Comparison of ENCODE assay signal across 17 mouse cellular contexts in genomic region chr7:119835996-119836777, GRCm38 (mm10). TPM values are rescaled to one million over a fixed set of nuclear protein-coding genes. Genes with fewer than 3 reads are reported as not detected.
DNase-seq lines count a peak whose midpoint lies in the region; ATAC-seq and TF ChIP-seq lines count a peak whose summit lies in the region.
"Had no signal": no experiment of that assay in that cellular context is flagged by ENCODE, and none has a peak within 500 bp of the region (broad histone marks: within the 10 kb centered on the region; RNA-seq: fewer than 3 reads in every experiment).

No protein-coding gene starts in this region.

- H3K9me3 ChIP-seq in midbrain, embryonic 16.5 days (replicated peaks; ENCODE audit: control insufficient read depth, low read length, poor library complexity, severe bottlenecking), result no peaks in the 10 kb centered on the region
- H3K9me3 ChIP-seq: forebrain, embryonic 10.5 days; neural tube, embryonic 15.5 days had no signal

- no peak overlapping the region for H3K4me3 ChIP-seq in thymus, adult 2 months (ENCODE audit: control insufficient read depth, insufficient read depth, low read length)
- no peak overlapping the region for H3K4me3 ChIP-seq in midbrain, embryonic 16.5 days (ENCODE audit: low read depth, low read length)
- H3K4me3 ChIP-seq: forebrain, embryonic 10.5 days; neural tube, embryonic 15.5 days had no signal

- peak; percentile 12 for DNase-seq in thymus, adult 2 months
- no peak for DNase-seq in thymus, adult 18-20 months
- DNase-seq in T-cell, adult 2 months (ENCODE audit: low spot score), result peak; percentile 81
- DNase-seq in layer of hippocampus, postnatal 36 days, result no peak
- no peak for DNase-seq in urinary bladder, postnatal 25 days (ENCODE audit: low spot score)
- DNase-seq: adrenal gland, postnatal 36 days; cerebellum, adult 9-10 months; gastrocnemius, postnatal 25 days; heart, postnatal 10 days; kidney, adult 2 months; kidney, postnatal 14 days; lung, postnatal 10 days had no signal

- ATAC-seq in megakaryocyte progenitor cell, adult 5-6 weeks (replicated peaks; ENCODE audit: poor library complexity), result peak; percentile 84
- ATAC-seq in midbrain, embryonic 16.5 days, result no peak
- ATAC-seq: hindbrain, embryonic 16.5 days had no signal

- no peak for TF ChIP-seq CTCF in thymus, adult 2 months (IDR thresholded peaks at IDR 0.05; ENCODE audit: borderline replicate concordance, control insufficient read depth, extremely low read depth, insufficient read depth, low read length, poor library complexity)

- H3K9ac ChIP-seq in midbrain, embryonic 16.5 days (ENCODE audit: low read depth, low read length), result no peak overlapping the region
- H3K9ac ChIP-seq: neural tube, embryonic 15.5 days had no signal

- no peak overlapping the region for H3K4me2 ChIP-seq in midbrain, embryonic 16.5 days (ENCODE audit: low read length)
- H3K4me2 ChIP-seq: neural tube, embryonic 15.5 days had no signal

- H3K27me3 ChIP-seq in thymus, adult 2 months (ENCODE audit: control insufficient read depth, insufficient read depth, low read length), result no peaks in the 10 kb centered on the region
- no peaks in the 10 kb centered on the region for H3K27me3 ChIP-seq in midbrain, embryonic 16.5 days (ENCODE audit: control insufficient read depth, insufficient read depth, low read depth, low read length)
- H3K27me3 ChIP-seq: neural tube, embryonic 15.5 days had no signal

- H3K27ac ChIP-seq in thymus, adult 2 months (ENCODE audit: control insufficient read depth, insufficient read depth, low read length), result peak overlapping the region; percentile 56; the same call in 1 of the 2 replicates
- no peak overlapping the region for H3K27ac ChIP-seq in midbrain, embryonic 16.5 days (ENCODE audit: low read length)
- H3K27ac ChIP-seq: forebrain, embryonic 10.5 days; neural tube, embryonic 15.5 days had no signal

- peaks cover 7% of the 10 kb centered on the region for H3K4me1 ChIP-seq in thymus, adult 2 months (replicated peaks; ENCODE audit: control insufficient read depth, insufficient read depth, low read length)
- no peaks in the 10 kb centered on the region for H3K4me1 ChIP-seq in midbrain, embryonic 16.5 days (ENCODE audit: control insufficient read depth, insufficient read depth, low read length)
- H3K4me1 ChIP-seq: forebrain, embryonic 10.5 days; neural tube, embryonic 15.5 days had no signal

- H3K36me3 ChIP-seq in thymus, adult 2 months (ENCODE audit: control insufficient read depth, insufficient read depth, low read length), result no peaks in the 10 kb centered on the region
- no peaks in the 10 kb centered on the region; the same call in 1 of the 2 replicates for H3K36me3 ChIP-seq in midbrain, embryonic 16.5 days (ENCODE audit: control insufficient read depth, insufficient read depth, low read length)
- H3K36me3 ChIP-seq: neural tube, embryonic 15.5 days had no signal

- 11% methylated on average over 4 of the region's 4 CpGs for WGBS in thymus, adult 2 months
- WGBS in midbrain, embryonic 16.5 days, result 98% methylated on average over 4 of the region's 4 CpGs

- no peak for TF ChIP-seq POLR2A in thymus, adult 2 months (IDR thresholded peaks at IDR 0.05; ENCODE audit: control insufficient read depth, extremely low read depth, insufficient read depth, low read length, poor library complexity)

RNA-seq across cellular contexts. Expression of gene Eri2, which starts 42.3 kb away (rescaled TPM):
- polyA plus RNA-seq in thymus, adult 2 months (2012; rRNA removed), result 2.9 and 3.0 TPM in 2 replicates
- total RNA-seq in megakaryocyte progenitor cell, adult 5-6 weeks (2015), result 15.1 and 20.5 TPM in 2 replicates
- total RNA-seq in megakaryocyte progenitor cell, adult 5-6 weeks (2017), result 12.7 and 14.6 TPM in 2 replicates
- 1 to 10 TPM; 7.7 to 8.1 TPM for total RNA-seq in layer of hippocampus, postnatal 36 days (2021)
- polyA plus RNA-seq in midbrain, embryonic 16.5 days (2015; fragmentation: Nextera tagmentation; extraction: Ambion mirVana), result 16.5 and 18.3 TPM in 2 replicates

RNA-seq across cellular contexts. Expression of gene Rexo5, which starts 42.4 kb away (rescaled TPM):
- polyA plus RNA-seq in thymus, adult 2 months (2012; rRNA removed), result 9.6 and 12.8 TPM in 2 replicates
- 27.5 and 50.9 TPM in 2 replicates for total RNA-seq in megakaryocyte progenitor cell, adult 5-6 weeks (2015)
- 25.4 and 47.8 TPM in 2 replicates for total RNA-seq in megakaryocyte progenitor cell, adult 5-6 weeks (2017)
- total RNA-seq in layer of hippocampus, postnatal 36 days (2021), result 1 to 10 TPM; 1.9 to 2.8 TPM
- polyA plus RNA-seq in midbrain, embryonic 16.5 days (2015; fragmentation: Nextera tagmentation; extraction: Ambion mirVana), result 8.4 and 8.8 TPM in 2 replicates

RNA-seq across cellular contexts. Expression of gene Lyrm1, which starts 59.5 kb away (rescaled TPM):
- 1.1 and 1.9 TPM in 2 replicates for polyA plus RNA-seq in thymus, adult 2 months (2012; rRNA removed)
- 1.7 and 5.9 TPM in 2 replicates for total RNA-seq in megakaryocyte progenitor cell, adult 5-6 weeks (2015)
- total RNA-seq in megakaryocyte progenitor cell, adult 5-6 weeks (2017), result 3.1 and 3.9 TPM in 2 replicates
- 10 to 100 TPM; 11.5 to 12.6 TPM for total RNA-seq in layer of hippocampus, postnatal 36 days (2021)
- 22.3 and 23.8 TPM in 2 replicates for polyA plus RNA-seq in midbrain, embryonic 16.5 days (2015; fragmentation: Nextera tagmentation; extraction: Ambion mirVana)

RNA-seq across cellular contexts. Expression of gene Dcun1d3, which starts 59.9 kb away (rescaled TPM):
- polyA plus RNA-seq in thymus, adult 2 months (2012; rRNA removed), result 4.6 and 4.9 TPM in 2 replicates
- total RNA-seq in megakaryocyte progenitor cell, adult 5-6 weeks (2015), result 2.2 and 3.0 TPM in 2 replicates
- 2.3 and 5.4 TPM in 2 replicates for total RNA-seq in megakaryocyte progenitor cell, adult 5-6 weeks (2017)
- 10 to 100 TPM; 25.7 to 31.1 TPM for total RNA-seq in layer of hippocampus, postnatal 36 days (2021)
- polyA plus RNA-seq in midbrain, embryonic 16.5 days (2015; fragmentation: Nextera tagmentation; extraction: Ambion mirVana), result 19.1 and 19.8 TPM in 2 replicates

Comparison
In these comparisons a context has a peak if more than half of its experiments do, and no peak if none do; other contexts are left out.
1. DNase-seq: peak in thymus, adult 2 months (single experiment) and T-cell, adult 2 months (single experiment); none in thymus, adult 18-20 months (0 of 2), layer of hippocampus, postnatal 36 days (0 of 2) and urinary bladder, postnatal 25 days (single experiment).
2. RNA of gene Rexo5, which starts 42.4 kb away (total RNA-seq): 25.4 to 50.9 TPM in megakaryocyte progenitor cell, adult 5-6 weeks; 1.9 to 2.8 TPM in layer of hippocampus, postnatal 36 days; every median in the first group is over 4 times any median in the second.